Mouse (Mus musculus) T-helper 17 cell (primary cell): ENCODE measurements around the gene Erbb3.

Experiments
- in situ Hi-C, 2 experiments: fragments of 300-600 bp; cut with MboI, MseI; formaldehyde crosslinking; loops; 1 replicate in 1 of 2; 2 replicates in 1 of 2; pipeline ENCODE4 v1.15.1; 2025; ENCODE audit warnings: high pct_unique_total_duplicates in 2 of 2

Erbb3 gene

DNA sequence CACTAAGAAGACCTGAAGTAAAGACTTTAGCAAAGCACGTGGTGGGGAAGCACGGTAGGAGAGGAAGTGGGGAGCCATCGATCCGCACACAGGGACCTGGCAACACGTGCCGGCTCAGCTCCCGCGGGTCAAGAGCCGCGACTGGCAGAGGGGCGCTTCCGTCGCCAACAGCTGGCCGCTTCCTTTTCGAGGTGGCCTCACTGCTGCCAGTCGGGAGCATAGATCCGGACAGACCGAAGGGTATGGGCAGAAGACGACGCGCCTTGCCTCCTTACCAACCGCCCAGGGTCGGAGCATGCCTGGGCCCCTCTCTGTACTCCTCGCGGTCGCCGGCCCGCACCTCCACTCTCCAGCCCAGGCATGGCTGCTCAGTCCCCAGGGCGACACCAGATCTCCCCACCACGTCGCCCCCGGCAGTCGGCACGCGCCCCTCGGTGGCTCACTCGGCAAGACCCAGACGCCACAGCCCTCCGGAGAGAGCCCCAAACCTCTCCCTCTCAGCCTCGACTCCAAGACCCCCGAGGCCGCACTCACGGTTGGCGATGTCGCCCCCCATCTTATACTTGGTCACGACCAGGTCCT is 24.2 kb downstream of the Erbb3 start:
- in situ Hi-C loops = loop anchor here in 1 of 2 experiments (25.0 kb wide), 1 partner anchor 903 kb away; the partner anchor contains the start of genes Nab2 and Nemp1

DNA sequence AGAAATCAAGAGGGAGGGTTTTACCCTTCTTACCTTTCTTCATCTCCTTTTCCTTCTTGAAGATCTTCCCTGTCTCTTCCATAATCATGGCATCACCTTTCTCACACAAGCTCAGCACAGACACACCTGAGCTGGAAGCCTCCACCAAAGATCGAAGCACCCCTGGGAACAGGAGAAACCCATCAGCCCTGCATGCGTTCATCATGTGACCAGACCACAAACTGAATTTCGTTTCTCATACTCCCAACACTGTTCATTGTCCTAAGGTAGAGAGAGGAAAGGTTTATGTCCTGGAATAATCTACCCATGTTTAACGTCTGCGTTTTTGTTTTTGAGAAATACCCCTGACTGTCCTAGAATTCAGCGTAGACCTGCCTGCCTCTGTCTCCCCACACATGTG is 25.9 kb downstream of the Erbb3 start:
- in situ Hi-C loops = loop anchor here in 1 of 2 experiments (5.0 to 25.0 kb wide), 2 partner anchors 64 to 901 kb away; partner anchors contain the start of genes Nab2, Nemp1 and Rps26

DNA sequence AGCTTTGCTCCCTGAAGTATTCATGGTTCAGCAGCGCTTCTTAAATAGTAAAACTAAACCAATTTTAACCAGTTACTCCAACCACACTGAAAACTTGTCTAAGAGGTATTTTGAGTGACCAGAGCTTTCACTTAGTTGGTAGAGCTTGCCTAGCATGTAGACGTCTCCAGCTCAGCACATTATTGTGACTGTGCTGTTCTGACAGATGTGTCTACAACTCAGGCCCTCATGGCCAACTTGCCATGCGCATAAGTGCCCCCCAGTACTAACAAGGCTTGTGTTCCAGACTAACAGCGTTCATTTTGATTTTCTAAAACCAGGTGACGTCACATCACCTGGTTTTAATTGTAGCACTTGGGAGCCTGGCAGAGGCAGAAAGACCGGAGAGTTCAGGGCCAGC is 32.5 kb downstream of the Erbb3 start:
- in situ Hi-C loops = loop anchor here in 1 of 2 experiments (25.0 kb wide), 1 partner anchor 895 kb away; the partner anchor contains the start of genes Nab2 and Nemp1

DNA sequence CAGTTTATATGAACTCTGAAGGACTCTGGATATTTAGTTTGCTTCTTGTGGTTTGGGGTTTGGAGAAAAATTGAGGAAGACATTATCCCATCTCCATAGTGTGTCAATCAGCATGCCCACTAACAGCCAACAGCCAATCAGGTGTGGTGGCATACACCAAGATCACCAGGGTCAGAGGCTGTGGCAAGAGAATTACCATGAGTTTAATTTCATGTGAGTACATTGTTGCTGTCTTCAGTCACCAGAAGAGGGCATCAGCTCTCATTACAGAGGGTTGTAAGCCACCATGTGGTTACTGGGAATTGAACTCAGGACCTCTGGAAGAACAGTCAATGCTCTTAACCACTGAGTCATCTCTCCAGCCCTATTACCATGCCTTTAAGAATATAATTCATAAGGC is 33.2 kb downstream of the Erbb3 start:
- in situ Hi-C loops = loop anchor here in 1 of 2 experiments (25.0 kb wide), 1 partner anchor 894 kb away; the partner anchor contains the start of genes Nab2 and Nemp1

DNA sequence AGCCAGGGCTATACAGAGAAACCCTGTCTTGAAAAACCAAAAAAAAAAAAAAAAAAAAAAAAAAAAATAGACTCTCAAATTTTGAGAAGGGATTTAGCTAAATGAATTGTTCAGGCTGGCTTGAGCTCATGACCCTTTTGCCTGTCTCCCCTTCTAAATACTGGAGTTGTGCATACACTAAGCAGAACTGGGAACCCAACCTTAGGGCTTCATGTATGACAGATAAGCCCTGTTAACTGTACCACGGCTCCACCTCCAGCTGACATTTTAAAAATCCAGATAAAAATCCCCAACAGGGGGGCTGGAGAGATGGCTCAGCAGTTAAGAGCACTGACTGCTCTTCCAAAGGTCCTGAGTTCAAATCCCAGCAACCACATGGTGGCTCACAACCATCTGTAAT is 33.9 kb downstream of the Erbb3 start:
- in situ Hi-C loops = loop anchor here in 1 of 2 experiments (25.0 kb wide), 1 partner anchor 893 kb away; the partner anchor contains the start of genes Nab2 and Nemp1

DNA sequence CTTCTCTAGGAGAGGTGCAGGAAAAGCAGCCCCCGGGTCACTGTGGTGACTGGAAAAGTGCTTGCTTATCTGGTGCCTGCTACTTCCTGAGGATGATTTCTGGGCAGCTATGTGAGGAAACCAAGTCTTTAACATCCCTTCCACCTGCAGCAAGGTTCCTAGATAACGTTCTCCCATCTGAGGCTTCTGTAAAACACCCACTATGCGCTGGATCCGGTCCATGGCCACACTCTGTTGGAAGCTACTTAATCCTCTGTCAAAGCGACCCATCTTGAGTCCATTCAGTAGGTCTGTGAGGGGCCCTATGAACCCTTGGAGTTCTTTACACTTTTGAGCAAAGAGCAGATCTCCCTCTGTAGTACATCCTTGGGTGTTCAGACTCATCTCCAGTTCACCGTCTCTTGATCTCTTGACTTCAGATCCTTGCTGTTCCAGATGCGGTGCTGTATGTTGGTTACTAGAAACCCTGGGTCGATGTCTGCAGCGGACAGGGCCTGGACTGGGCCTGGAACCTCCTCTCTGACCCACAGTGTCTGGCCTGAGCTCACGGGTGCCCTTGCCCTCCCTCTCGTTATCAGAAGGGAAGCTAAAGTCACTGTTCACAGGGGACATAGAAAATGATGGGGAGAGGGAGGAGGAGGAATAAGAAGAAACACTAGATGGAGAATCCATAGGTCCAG is 39.2 kb downstream of the Erbb3 start:
- in situ Hi-C loops = loop anchor here in 1 of 2 experiments (25.0 kb wide), 1 partner anchor 888 kb away; the partner anchor contains the start of genes Nab2 and Nemp1

DNA sequence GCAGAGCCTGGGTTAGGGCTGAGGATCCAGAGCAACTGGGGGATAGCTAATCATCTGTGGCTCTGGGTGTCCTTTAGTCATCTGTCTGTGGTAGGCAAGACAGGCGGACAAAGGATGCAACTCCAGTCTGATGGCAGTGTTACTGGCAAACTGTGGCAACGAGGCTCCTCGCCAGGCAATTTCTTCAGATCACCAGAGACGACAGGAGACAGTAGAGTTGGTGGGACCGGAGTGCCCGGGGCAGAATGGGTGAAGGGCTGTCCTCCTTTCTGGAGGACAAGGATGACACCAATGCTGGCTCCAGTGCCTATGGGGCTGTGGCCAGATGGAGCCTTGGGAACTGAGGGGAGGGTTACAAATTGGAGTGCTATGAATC is 39.8 kb downstream of the Erbb3 start:
- in situ Hi-C loops = loop anchor here in 1 of 2 experiments (5.0 to 25.0 kb wide), 2 partner anchors 142 to 887 kb away; partner anchors contain the start of genes Nab2 and Nemp1

DNA sequence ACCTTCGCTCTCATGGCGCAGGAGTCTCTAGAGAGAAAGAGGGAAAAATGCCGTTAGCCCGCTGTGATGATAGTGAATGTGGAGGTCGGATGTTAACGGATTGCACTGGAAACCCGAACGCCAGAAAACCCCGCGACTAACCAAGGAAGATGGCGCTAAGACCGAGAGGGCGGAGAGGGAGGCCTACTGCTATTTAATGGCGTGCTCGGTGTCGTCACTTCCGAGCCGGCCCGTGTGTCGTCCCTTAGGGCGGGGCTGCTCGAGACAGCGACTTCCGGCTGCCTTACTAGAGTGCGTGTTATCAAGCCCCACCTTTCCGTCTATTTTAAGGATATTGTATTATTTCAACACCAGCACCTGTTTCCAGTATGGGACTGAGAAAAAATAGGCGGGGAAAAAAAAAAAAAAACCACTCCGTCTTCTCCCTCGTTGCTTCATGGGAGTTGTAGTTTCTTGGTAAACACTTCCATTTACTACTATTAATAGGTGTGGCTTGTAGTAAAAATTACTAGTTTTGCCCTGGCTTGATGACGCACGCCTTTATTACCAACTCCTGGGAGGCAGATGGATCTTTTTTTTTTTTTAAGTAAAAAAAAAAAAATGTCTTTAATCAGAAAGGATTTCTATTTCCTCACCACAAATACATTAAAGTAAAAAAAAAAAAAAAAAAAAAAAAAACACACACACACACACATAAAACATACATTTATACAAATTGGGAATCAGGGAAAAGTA is 40.3 kb downstream of the Erbb3 start, which contains the start of gene Rpl41:
Gene Rpl41 (minus strand): TSS at position 359 of the 735 bp plus-strand sequence.
- in situ Hi-C loops = loop anchor here in 1 of 2 experiments (5.0 kb wide), 1 partner anchor 142 kb away; no protein-coding TSS in a partner anchor

DNA sequence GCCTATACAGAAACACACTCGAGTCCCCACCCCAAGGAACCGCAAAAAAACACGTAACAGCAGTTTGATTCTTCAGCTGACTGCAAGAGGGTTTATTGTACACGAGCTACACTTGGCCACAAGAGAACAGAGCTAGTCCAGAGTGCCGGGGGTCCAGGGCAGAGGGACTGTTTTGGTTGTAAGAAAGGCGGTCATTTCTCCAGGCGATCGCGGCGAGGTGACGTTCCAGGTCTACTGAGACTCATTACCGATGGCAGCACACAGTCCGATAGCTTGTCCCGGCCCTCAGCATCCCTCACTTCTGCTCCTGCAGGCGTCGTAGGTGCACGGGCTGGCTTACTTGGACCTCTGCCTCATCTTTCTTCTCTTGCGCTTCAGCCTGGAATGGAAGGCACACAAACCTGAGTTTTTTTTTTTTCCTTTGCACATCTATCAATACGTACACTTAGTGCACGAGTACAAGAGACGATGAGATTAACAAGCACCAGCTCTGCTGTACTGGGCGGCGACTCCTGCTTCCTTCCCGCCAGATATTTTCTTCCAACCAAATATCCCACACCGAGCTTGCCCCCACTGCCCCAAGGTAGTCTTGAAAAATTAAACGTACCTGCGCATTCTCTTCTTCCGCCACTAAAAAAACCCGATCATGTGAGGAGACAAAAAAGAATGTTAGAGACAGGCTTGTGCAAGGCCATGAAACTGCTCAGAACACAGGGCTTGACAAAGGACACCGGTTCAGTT is 41.2 kb downstream of the Erbb3 start:
- in situ Hi-C loops = loop anchor here in 1 of 2 experiments (5.0 kb wide), 1 partner anchor 141 kb away; no protein-coding TSS in a partner anchor

DNA sequence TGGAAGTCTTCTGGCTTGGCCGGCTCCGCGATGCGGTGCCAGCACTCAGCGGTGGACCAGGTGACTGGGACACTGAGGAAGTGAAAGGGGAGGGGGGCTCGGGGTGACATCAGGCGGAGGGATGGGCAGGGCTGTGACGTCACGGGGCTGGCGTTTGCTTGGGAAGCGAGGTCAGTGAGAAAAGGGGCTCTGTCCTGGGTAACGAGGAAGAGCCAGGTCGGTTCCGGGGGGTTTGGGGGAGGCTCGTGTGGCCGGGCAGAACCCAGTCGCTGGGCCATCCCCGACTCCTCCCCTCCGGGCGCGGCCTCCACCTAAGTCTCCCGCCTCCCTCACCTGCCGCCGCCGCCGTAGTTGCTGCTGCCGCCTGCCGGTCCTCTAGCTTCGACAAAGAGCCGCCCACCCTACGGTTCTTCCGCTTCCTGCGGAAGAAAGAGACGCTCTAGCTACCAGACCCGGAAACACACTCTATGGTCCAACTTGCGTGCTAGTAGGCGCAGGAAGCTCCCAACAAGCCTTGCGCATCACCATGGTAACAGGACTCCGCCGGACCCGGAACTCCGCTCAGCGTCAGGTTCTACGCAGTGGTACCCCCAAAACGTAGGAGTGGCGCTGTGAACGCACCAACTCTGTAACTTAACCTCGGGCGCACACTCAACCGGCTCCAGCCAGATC is 42.0 kb downstream of the Erbb3 start, which contains the start of gene Zc3h10:
Gene Zc3h10 (minus strand): TSS at position 414 of the 672 bp plus-strand sequence.
- in situ Hi-C loops = loop anchor here in 1 of 2 experiments (5.0 kb wide), 1 partner anchor 140 kb away; no protein-coding TSS in a partner anchor

DNA sequence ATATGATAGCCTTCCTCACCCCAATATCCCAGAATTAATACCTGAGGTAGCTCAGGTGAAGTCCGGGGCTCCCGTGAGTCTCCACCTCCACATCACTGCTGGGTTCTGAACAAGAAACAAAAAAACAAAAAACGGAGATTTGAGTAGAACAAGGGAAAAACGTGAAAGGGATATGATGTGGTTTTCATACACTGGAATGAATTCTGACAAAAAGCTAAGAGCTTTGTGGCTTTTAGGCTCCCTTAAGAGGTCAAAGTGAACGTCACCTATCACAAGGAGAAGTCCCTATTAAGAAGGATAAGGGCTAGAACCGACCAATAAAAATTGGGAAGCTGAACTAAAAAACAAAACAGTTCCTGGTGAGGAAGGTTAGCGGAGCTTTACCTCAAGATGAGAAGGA is 42.7 kb downstream of the Erbb3 start:
- in situ Hi-C loops = loop anchor here in 1 of 2 experiments (5.0 kb wide), 1 partner anchor 139 kb away; no protein-coding TSS in a partner anchor

DNA sequence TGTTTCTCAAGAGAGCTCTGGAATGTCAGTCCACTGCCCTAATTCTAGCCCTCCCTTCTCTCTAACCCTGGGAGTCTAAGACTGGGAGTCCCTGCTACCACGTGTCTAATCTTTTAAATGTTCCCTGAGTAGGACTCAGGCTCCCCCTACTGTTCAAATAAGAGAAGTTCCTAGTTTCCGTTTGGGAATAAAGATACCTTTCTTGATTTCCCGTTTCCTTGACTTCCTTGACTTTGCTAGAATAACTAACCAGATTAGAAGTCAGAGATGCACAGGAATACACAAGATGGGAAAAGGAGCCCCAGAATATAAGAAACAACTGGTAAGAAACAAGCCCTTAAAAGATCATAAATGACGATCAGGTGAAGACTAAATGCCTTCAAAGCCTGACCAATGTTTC is 43.1 kb downstream of the Erbb3 start:
- in situ Hi-C loops = loop anchor here in 1 of 2 experiments (5.0 kb wide), 1 partner anchor 139 kb away; no protein-coding TSS in a partner anchor

DNA sequence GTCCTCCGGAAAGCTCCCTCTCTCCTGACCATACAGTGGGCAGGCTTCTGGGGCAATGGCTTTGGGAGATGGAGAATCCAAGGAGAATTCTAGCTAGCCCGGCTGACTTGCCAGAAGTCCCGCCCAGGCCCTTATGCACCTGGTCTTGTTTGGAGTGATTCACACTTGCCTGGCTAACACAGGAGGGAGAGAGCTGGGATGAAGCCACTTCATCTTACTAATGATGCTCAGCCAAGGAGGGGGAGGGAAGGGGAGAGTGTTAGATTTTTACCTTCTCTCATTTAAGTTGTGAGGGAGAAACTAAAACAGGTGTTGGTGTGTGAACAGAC is 43.9 kb downstream of the Erbb3 start:
- in situ Hi-C loops = loop anchor here in 1 of 2 experiments (5.0 kb wide), 1 partner anchor 138 kb away; no protein-coding TSS in a partner anchor

DNA sequence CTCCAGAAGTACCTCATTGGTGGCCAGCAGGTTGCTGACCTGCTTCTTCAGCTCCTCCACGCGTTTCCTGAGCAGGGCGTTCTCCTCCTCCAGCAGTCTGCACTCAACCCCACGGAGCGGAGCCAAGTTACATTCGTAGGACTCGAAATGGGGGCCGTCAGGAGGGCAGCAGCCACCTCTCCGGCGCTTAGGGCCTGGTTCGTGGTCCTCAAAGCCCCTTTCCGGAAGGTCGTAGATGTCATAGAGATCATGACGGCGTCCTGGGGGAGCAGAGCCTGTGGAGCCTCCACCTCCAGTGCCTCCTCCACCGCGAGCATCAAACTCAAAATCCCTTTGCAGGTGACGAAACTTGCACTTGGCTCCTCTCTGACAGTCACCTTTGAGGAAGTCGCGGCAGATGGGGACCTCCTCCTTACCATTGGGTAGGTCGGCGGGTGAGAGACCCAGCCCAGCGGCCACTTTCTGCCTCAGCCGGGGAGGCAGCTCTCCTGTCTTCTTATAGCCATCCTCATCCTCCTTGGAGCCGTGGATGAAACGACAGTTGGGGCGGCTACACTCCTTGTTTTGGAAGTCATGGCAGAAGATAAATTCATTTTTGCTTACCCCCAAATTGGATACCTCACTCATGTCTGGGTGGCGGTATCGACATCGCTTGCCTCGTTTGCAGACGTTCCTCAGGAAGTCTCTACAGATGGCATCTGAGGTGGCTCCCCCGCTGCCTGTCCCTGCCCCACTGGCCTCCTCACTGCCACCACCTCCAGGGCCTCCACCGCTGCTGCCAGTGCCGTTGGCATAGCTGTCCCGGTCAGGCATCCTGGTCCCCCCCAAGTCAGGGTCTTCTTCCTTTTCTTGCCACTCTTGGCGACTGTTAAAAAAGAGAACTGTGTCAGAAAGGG is 44.5 kb downstream of the Erbb3 start:
- in situ Hi-C loops = loop anchor here in 1 of 2 experiments (5.0 kb wide), 2 partner anchors 38 to 138 kb away; no protein-coding TSS in a partner anchor

DNA sequence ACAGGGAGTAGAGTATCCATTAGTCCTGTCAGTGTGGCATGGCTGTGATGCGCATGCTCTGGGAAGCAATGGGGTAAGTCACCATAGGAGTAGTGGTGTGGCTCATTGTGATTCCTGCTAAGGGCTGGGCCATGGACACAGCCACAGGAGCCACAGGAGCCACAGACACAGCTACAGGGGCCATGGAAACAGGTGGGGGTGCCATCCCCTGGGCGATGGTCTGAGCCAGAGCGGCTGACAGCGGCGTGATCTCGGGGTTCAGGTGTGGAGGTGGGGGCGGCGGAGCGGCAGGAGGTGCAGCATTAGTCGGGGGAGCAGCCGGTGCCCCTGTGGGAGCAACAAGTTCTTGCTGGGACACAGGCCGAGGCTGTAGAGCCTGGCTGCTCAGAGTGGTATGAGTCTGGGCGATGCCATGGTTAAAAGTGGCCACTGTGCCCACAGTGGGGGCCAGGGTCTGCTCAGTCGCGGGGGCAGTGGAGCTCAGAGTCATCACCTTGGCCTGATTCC is 45.2 kb downstream of the Erbb3 start:
- in situ Hi-C loops = loop anchor here in 1 of 2 experiments (5.0 kb wide), 1 partner anchor 37 kb away; no protein-coding TSS in a partner anchor

DNA sequence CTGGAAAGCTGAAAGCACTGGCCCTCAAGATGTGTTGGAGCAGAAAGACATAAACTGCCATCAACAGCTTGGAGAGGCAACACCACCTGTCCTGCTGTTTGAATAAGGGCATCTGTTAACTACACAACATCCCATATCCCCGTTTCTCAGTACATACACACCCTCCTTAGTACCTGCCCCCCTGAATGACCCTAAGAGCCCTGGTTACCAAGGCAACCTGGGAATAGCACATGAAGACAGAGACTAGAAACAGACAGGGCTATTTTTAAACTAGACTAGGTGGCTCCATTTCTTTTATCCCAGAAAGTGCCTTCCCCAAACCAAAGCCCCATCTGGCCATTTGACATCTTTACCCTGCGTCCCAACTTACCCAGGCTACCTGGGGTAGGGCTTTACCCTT is 46.4 kb downstream of the Erbb3 start:
- in situ Hi-C loops = loop anchor here in 1 of 2 experiments (5.0 kb wide), 1 partner anchor 36 kb away; no protein-coding TSS in a partner anchor

DNA sequence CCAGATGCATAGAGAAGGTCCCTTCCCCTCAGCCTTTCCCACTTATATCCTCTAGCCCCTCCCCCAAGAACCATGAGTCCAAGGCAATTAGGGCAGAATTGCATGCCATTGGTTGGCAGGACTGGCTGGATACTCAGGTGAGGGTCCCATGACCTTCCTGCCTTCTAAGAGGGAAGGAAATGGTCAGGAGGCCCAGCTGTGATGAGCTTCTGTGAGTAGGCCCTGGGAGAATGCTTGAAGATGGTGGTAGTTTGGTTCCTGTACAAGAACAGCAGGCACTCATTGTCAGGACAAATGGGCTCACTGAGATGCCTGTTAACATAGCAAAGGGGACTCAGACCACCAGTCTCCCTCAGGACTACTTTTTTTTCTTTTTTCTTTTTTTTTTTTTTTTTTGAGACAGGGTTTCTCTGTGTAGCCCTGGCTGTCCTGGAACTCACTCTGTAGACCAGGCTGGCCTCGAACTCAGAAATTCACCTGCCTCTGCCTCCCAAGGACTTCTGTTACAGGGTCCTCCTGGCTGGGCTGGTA is 51.0 kb downstream of the Erbb3 start:
- in situ Hi-C loops = no loop called here

DNA sequence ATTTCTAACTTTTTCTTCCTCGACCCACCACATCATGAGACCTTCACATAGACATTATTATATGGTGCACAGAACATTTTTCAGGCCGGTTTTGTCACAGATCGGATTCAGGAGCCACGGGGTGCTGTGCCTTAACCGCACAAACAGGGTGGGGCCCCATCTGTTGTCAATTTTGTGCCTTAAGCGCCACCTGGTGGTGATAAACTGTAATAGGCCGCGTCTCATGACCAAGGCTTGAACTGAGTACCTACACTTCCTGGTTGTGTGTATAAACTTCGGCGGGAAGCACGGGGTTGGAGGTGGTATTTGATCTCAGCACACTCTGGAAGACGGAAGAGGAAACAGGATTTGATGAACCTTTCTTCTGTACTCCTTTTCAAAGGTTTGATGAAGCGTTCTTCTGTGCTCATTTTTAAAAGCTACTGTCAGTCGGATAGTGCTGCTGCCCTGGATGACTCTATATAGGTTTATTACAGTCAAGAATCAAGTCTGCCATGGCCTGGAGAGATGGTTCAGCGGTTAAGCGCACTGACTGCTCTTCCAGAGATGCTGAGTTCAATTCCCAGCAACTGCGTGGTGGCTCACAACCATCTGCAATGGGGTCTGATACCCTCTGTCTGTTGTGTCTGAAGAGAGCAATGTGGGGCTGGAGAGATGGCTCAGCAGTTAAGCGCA is 53.0 kb downstream of the Erbb3 start:
- in situ Hi-C loops = no loop called here
